Mouse (Mus musculus) T-helper 17 cell (primary cell): ENCODE measurements around the gene 6030458C11Rik.

Experiments
- in situ Hi-C, 2 experiments: fragments of 300-600 bp; cut with MboI, MseI; formaldehyde crosslinking; loops; 1 replicate in 1 of 2; 2 replicates in 1 of 2; pipeline ENCODE4 v1.15.1; 2025; ENCODE audit warnings: high pct_unique_total_duplicates in 2 of 2

The 6030458C11Rik gene

DNA sequence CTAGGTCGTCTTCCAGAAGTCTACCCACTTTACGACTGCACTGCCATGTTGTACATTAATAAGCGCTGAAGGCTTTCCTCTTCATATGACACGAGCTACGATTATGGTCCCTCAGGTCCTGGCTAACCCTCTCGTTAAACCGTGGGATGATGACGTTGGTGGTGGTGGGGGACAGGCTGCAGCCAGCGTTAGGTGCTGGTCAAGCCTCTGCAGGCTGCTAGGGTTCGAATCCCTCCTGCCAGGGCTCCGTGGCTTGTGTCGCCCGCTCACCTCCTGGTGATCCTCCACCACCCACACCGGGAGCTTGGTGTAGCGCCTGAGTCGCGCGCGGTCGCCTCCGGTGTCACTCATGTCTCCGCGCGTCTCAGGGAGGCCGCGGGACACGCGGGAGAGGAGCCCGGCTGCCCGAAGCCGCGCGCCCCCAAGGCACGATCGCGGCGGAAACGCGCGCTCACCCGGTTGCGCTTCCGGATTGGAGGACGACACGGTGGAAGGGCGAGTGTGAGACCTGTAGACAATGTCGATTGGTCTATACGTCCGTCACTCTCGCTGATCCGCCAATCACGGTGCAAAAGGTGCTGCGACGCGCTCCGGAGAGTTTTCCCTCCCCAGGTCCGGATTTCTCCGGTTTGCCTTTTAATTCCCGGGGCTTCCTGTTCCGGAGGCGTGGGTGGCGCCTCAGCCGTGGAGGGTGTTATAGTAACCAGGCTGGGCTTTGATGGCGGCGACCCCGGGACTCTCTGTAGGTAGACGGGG, at the start of gene 6030458C11Rik, which contains the start of gene Drosha:
Gene 6030458C11Rik, minus strand, starts transcription at position 453 of the 756 bp plus-strand sequence.
Gene Drosha, plus strand, starts transcription at position 619 of the 756 bp plus-strand sequence.
- in situ Hi-C loops = no loop called here

- in situ Hi-C loops = no loop called here
Observed at GRCm38 (mm10) chr15:12867269-12867668, 42.8 kb upstream of the 6030458C11Rik start.

- in situ Hi-C loops = no loop called here
Observed at GRCm38 (mm10) chr15:12865595-12866314, 41.3 kb upstream of the 6030458C11Rik start.

DNA sequence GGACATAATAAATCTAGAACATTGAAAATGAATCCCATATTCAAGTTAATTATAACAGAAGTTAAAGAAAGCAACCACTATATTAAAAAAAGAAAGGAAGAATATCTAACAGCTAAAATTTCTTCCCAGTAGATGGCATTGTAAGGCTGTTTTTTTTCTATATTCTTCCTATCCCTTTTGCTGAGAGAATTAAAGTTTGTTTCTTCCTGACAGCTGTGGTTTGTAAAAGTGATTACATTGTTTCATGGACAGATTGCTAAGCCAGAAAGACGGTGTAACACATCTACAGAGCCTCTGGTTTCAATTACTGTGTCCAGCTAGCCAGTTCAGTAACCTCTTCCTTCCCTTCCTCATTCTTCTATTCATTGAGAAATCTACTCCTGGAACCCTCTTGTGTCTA, 39.2 kb upstream of the 6030458C11Rik start:
- in situ Hi-C loops = no loop called here

DNA sequence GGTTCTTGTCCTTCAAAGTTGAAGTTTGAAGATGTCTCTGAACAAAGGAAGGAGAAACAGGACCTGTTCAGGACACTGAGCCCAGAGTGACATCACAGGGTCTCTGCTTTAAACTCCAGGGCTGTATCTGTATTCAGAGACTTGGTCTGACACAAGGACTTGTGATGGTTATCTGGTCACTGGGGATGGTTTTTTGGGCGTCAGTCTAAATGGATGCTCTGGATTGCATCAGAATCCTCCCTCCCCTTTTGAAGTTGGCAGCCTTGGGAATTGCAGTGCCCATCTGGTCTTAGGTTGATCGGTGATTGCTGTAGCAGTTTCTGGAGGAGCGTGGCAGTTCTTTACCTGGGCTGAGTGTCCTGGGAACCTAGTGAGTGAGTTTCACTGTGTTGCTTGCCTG, 37.6 kb upstream of the 6030458C11Rik start:
- in situ Hi-C loops = no loop called here

- in situ Hi-C loops = no loop called here
Observed at GRCm38 (mm10) chr15:12858645-12859044, 34.2 kb upstream of the 6030458C11Rik start.

DNA sequence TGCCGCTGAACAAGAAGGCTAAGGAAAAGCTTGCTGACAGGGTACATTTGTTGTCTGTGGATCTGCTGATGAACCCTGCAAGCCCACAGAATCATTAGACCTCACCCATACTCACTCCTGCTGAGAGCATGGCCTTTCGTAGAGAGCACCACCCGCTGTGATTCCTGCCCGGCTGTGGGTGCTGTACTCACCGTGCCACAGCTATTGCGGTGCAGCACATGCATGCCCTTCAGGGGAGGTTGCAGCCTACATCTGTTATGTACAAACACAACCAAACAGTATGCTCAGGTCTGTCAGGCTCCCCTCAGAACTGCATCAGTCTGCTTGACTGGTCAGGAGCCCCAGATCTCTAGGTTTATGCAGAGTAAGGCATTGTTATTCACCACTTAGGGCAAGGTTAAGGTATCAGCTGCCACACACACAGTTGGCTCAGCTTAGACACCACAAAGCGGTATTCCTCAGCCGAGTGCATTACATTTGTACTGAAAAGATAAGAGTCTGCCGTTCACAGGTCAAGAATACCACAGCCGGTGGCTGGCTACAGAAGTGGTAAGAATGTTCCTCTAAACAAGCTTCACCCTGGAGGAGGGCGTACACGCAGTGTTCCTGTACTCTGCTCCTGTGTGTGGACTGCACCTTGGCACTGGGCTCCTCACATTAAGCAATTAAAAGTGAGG, 33.5 kb upstream of the 6030458C11Rik start:
- in situ Hi-C loops = no loop called here

DNA sequence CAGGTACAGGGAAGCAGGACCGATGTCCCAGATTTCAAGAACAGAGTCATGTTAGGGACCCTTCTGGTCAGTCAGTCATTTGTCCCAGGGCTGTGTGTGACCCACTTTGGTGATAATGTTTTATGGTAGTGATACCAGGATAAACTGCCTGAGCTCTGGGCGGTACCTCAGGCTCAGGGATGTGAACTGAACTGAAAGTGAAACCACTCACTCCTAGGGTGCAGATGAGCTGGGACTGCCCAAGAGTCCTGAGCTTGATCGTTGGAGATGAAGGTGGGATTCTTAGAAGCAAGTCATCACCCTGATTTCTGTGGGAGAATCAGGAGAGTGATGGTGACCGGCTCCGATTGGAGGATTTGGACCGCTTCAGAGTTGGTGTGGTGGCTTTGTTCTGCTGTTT, 32.3 kb upstream of the 6030458C11Rik start:
- in situ Hi-C loops = no loop called here

GRCm38 (mm10) chr15:12853471-12853870, 29.0 kb upstream of the 6030458C11Rik start:
- in situ Hi-C loops = no loop called here

DNA sequence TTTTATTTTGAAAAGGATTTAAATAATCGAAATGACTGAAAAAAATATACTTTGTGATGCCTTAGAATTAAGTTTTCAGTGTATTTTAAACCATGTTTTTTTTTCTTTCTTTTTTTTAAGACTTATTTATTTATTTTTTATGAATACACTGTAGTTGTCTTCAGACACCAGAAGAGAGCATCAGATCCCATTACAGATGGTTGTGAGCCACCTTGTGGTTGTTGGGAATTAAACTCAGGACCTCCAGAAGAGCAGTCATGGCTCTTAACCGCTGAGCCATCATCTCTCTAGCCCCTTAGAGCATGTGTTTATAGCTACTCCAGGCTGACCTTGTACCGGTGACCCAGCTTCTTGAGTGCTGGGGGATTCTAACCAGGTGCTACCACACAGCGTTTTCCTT, 24.9 kb upstream of the 6030458C11Rik start:
- in situ Hi-C loops = loop anchor here (25.0 kb wide), 1 partner anchor 1462 kb away; the partner anchor contains the start of gene Tars (in 2 of the 2)

GRCm38 (mm10) chr15:12848196-12848975, 23.9 kb upstream of the 6030458C11Rik start:
- in situ Hi-C loops = loop anchor here (25.0 kb wide), 1 partner anchor 1461 kb away; the partner anchor contains the start of gene Tars (in 2 of the 2)

GRCm38 (mm10) chr15:12842833-12843232, 18.4 kb upstream of the 6030458C11Rik start:
- in situ Hi-C loops = loop anchor here (25.0 kb wide), 1 partner anchor 1456 kb away; the partner anchor contains the start of gene Tars (in 2 of the 2)

GRCm38 (mm10) chr15:12840737-12841136, 16.3 kb upstream of the 6030458C11Rik start:
- in situ Hi-C loops = loop anchor here (25.0 kb wide), 1 partner anchor 1453 kb away; the partner anchor contains the start of gene Tars (in 2 of the 2)

DNA sequence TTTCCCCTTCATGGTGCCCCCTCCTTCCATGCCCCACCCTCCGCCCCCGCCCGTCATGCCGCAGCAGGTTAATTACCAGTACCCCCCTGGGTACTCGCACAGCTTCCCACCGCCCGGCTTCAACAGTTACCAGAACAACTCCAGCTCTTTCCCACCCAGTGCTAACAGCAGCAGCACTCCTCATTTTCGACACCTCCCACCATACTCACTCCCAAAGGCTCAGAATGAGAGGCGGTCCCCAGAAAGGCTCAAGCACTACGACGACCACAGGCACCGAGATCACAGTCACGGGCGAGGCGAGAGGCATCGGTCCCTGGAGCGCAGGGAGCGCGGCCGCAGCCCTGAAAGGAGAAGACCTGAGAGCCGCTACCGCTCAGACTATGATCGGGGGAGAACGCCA, 9.8 kb upstream of the 6030458C11Rik start:
- in situ Hi-C loops = loop anchor here (25.0 kb wide), 1 partner anchor 1447 kb away; the partner anchor contains the start of gene Tars (in 2 of the 2)

GRCm38 (mm10) chr15:12833385-12833784, 8.9 kb upstream of the 6030458C11Rik start:
- in situ Hi-C loops = loop anchor here (25.0 kb wide), 1 partner anchor 1446 kb away; the partner anchor contains the start of gene Tars (in 2 of the 2)

DNA sequence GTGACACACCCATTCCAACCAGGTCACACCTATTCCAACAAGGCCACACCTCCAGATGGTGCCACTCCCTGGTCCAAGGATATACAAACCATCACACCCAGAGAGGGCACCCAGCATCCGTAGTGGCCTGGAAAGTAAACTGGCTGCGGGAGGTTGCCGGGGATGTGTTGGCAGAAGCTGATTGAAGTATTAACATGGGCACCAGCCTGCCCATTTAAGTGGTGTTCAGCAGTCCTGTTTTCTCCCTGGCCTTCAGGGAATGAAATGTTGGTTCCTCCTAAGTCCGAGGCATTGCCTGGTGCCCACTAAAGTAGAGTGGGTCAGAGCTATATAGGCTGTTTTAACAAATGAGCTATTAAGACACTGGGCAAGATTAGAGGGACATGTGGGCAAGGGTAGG, 8.2 kb upstream of the 6030458C11Rik start:
- in situ Hi-C loops = loop anchor here (25.0 kb wide), 1 partner anchor 1445 kb away; the partner anchor contains the start of gene Tars (in 2 of the 2)

DNA sequence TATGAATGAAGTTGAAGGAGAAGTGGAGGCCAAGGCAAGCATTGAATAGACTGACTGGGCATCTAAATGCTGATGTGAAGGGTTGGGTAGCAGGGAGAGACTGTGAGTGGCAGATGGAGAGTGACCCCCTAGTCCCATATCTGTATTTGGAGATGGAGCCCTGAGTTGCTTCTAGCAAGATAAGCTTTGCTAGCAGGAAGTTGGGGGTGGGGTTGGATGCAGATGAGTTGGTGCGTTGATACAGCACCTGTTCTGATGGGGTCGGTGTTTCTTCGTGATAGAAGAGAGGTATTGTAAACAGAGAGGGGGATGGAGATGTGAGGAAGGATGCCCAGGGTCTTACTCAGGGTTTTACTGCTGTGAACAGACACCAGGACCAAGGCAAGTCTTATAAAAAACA, 5.4 kb upstream of the 6030458C11Rik start:
- in situ Hi-C loops = loop anchor here (25.0 kb wide), 1 partner anchor 1443 kb away; the partner anchor contains the start of gene Tars (in 2 of the 2)

DNA sequence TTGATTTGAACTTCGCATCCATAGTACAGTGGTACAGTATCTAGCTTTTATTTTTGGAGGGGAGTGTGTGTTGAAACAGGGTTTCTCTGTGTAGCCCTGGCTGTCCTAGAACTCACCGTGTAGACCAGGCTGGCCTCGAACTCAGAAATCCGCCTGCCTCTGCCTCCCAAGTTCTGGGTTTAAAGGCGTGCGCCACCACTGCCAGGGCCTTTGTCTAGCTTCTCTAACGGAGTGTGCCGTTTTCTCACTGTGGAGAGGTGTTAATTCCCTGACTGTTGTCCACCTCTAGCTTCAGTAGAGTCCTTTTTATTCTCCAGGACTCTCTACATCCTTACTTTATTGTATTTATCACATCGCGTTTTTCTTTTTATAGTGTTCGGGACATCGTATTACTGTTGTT, 959 bp upstream of the 6030458C11Rik start:
- in situ Hi-C loops = loop anchor here (25.0 kb wide), 1 partner anchor 1438 kb away; the partner anchor contains the start of gene Tars (in 2 of the 2)

- in situ Hi-C loops = loop anchor here (25.0 kb wide), 1 partner anchor 1438 kb away; the partner anchor contains the start of gene Tars (in 2 of the 2)
Observed at GRCm38 (mm10) chr15:12824965-12825364, 516 bp upstream of the 6030458C11Rik start.

- in situ Hi-C loops = no loop called here
Observed at GRCm38 (mm10) chr15:12823455-12824119, 862 bp downstream of the 6030458C11Rik start.
